Mouse (Mus musculus) heart, adult 18-20 months (tissue): Measurements from ENCODE around the gene Adnp. TPM values are rescaled to one million over a fixed set of nuclear protein-coding genes. Genes with fewer than 3 reads are reported as not detected.

Experiments used
- DNase-seq, 2 experiments: peaks; one replicate each; pipeline ENCODE4 v3.0.0; 2021 to 2022; ENCODE audit warnings: mixed read lengths in 1 of 2
- long read RNA-seq, 2 experiments: library from polyadenylated mRNA; stranded (forward); transcript quantifications; one replicate each; pipeline ENCODE4 v2.0.0; 2021
- total RNA-seq, 2 experiments: library from RNA; stranded (reverse); gene quantifications; 2 replicates each; pipeline ENCODE4 v1.2.3; 2021

The Adnp gene
- 10 to 100 TPM; 29.3 to 29.4 TPM for total RNA-seq
- long read RNA-seq, experiment 1, result 0 reads
- long read RNA-seq, experiment 2, result 0 reads

GRCm38 (mm10) chr2:168206725-168207644 is at the start of gene Adnp:
Gene Adnp, minus strand, starts transcription at chr2:168207112.
- peak; percentile 95 to 96 for DNase-seq

GRCm38 (mm10) chr2:168256506-168256905 is 49.6 kb upstream of the Adnp start:
- DNase-seq, result no peak

- no peak for DNase-seq
These were observed 46.9 kb upstream of the Adnp start for GRCm38 (mm10) chr2:168253822-168254221.

GRCm38 (mm10) chr2:168252639-168253292 is 45.9 kb upstream of the Adnp start:
- no peak for DNase-seq

- peak; percentile 72 to 94 for DNase-seq
These were observed 43.4 kb upstream of the Adnp start for GRCm38 (mm10) chr2:168250270-168250669.

GRCm38 (mm10) chr2:168248856-168249245 is 41.9 kb upstream of the Adnp start:
- DNase-seq, result no peak

- DNase-seq, result no peak
These were observed 41.4 kb upstream of the Adnp start for GRCm38 (mm10) chr2:168248167-168248855.

- DNase-seq, result no peak
These were observed 38.7 kb upstream of the Adnp start for GRCm38 (mm10) chr2:168245571-168245970.

GRCm38 (mm10) chr2:168243278-168243677 is 36.4 kb upstream of the Adnp start:
- DNase-seq, result no peak

- DNase-seq, result no peak
These were observed 35.9 kb upstream of the Adnp start for GRCm38 (mm10) chr2:168242841-168243240.

- no peak for DNase-seq
These were observed 31.4 kb upstream of the Adnp start for GRCm38 (mm10) chr2:168238335-168238734.

GRCm38 (mm10) chr2:168233286-168233685 is 26.4 kb upstream of the Adnp start:
- no peak for DNase-seq

- no peak for DNase-seq
These were observed 24.5 kb upstream of the Adnp start for GRCm38 (mm10) chr2:168231471-168231829.

GRCm38 (mm10) chr2:168230773-168231470 is 24.0 kb upstream of the Adnp start:
- DNase-seq, result no peak

- peak; percentile 92 to 94 for DNase-seq
These were observed 23.3 kb upstream of the Adnp start, which contains the start of the genes Gm20716, Dpm1 and Mocs3 for GRCm38 (mm10) chr2:168230026-168230728. Gene Gm20716, minus strand, starts transcription at chr2:168230364. Gene Dpm1, minus strand, starts transcription at chr2:168230591. Gene Mocs3, plus strand, starts transcription at chr2:168230622.

- DNase-seq, result peak; percentile 36 to 53
These were observed 22.5 kb upstream of the Adnp start for GRCm38 (mm10) chr2:168229116-168230025.

- no peak for DNase-seq
These were observed 16.4 kb upstream of the Adnp start for GRCm38 (mm10) chr2:168223326-168223725.

- DNase-seq, result no peak
These were observed 7.0 kb upstream of the Adnp start for GRCm38 (mm10) chr2:168213788-168214397.

GRCm38 (mm10) chr2:168207883-168208282 is 971 bp upstream of the Adnp start:
- DNase-seq, result no peak
